Mouse (Mus musculus) frontal cortex, postnatal 36 days (tissue): Measurements from ENCODE around the gene Tanc1.

Experiments
- DNase-seq, 2 experiments: peaks; one replicate each; pipeline ENCODE4 v3.0.0; 2022; ENCODE audit warnings: low spot score in 2 of 2

The Tanc1 gene

GRCm38 (mm10) chr2:59757015-59757414 lies 145.2 kb downstream of the Tanc1 start:
- peak in 1 of 2 experiments; percentile 17 for DNase-seq

- DNase-seq = no peak
Measured at GRCm38 (mm10) chr2:59758139-59758918, 146.5 kb downstream of the Tanc1 start.

GRCm38 (mm10) chr2:59760731-59761130 lies 148.9 kb downstream of the Tanc1 start:
- no peak for DNase-seq

GRCm38 (mm10) chr2:59761183-59761582 lies 149.3 kb downstream of the Tanc1 start:
- no peak for DNase-seq

- DNase-seq = no peak
Measured at GRCm38 (mm10) chr2:59762277-59762676, 150.4 kb downstream of the Tanc1 start.

- no peak for DNase-seq
Measured at GRCm38 (mm10) chr2:59765671-59766070, 153.8 kb downstream of the Tanc1 start.

- DNase-seq = no peak
Measured at GRCm38 (mm10) chr2:59767893-59768292, 156.1 kb downstream of the Tanc1 start.

- DNase-seq = no peak
Measured at GRCm38 (mm10) chr2:59768661-59769384, 157.0 kb downstream of the Tanc1 start.

- no peak for DNase-seq
Measured at GRCm38 (mm10) chr2:59769385-59769735, 157.5 kb downstream of the Tanc1 start.

- no peak for DNase-seq
Measured at GRCm38 (mm10) chr2:59771708-59772107, 159.9 kb downstream of the Tanc1 start.

- no peak for DNase-seq
Measured at GRCm38 (mm10) chr2:59772261-59772683, 160.4 kb downstream of the Tanc1 start.

- no peak for DNase-seq
Measured at GRCm38 (mm10) chr2:59774374-59774773, 162.5 kb downstream of the Tanc1 start.

- DNase-seq = no peak
Measured at GRCm38 (mm10) chr2:59775148-59775547, 163.3 kb downstream of the Tanc1 start.

- no peak for DNase-seq
Measured at GRCm38 (mm10) chr2:59775820-59776219, 164.0 kb downstream of the Tanc1 start.

- no peak for DNase-seq
Measured at GRCm38 (mm10) chr2:59779355-59779754, 167.5 kb downstream of the Tanc1 start.

GRCm38 (mm10) chr2:59780240-59780639 lies 168.4 kb downstream of the Tanc1 start:
- no peak for DNase-seq

- DNase-seq = no peak
Measured at GRCm38 (mm10) chr2:59783055-59783831, 171.4 kb downstream of the Tanc1 start.

GRCm38 (mm10) chr2:59783832-59784627 lies 172.2 kb downstream of the Tanc1 start:
- no peak for DNase-seq

GRCm38 (mm10) chr2:59784628-59784883 lies 172.7 kb downstream of the Tanc1 start:
- DNase-seq = no peak

GRCm38 (mm10) chr2:59785597-59785996 lies 173.8 kb downstream of the Tanc1 start:
- DNase-seq = no peak

- DNase-seq = no peak
Measured at GRCm38 (mm10) chr2:59788704-59789500, 177.1 kb downstream of the Tanc1 start.
